Mouse (Mus musculus) neural tube, embryonic 13.5 days (tissue): Measurements from ENCODE around the gene Ctsw. TPM values are rescaled to one million over a fixed set of nuclear protein-coding genes. Genes with fewer than 3 reads are reported as not detected.

Experiments
- ATAC-seq: fragments of 200-750 bp; cut with Nextera tagmentation; 2 replicates; pipeline ENCODE4 v1.8.0; 2017; ENCODE audit warnings: low read depth, mild to moderate bottlenecking, moderate TSS enrichment, moderate library complexity
- H3K27ac ChIP-seq: fragments of 300-500 bp; sonication (generic); replicated peaks from 2 replicates; pipeline ENCODE4 v1.5.1; 2015; ENCODE audit warnings: moderate library complexity, mild to moderate bottlenecking, inconsistent platforms
- H3K27me3 ChIP-seq: fragments of 300-500 bp; sonication (generic); 2 replicates; pipeline ENCODE4 v1.6.1; 2015; ENCODE audit warnings: mild to moderate bottlenecking, inconsistent platforms
- H3K36me3 ChIP-seq: fragments of 300-500 bp; sonication (generic); 2 replicates; pipeline ENCODE4 v1.6.1; 2015; ENCODE audit warnings: mild to moderate bottlenecking, inconsistent platforms
- H3K4me1 ChIP-seq: fragments of 300-500 bp; sonication (generic); replicated peaks from 2 replicates; pipeline ENCODE4 v1.6.1; 2015; ENCODE audit warnings: inconsistent platforms
- H3K4me2 ChIP-seq: fragments of 300-500 bp; sonication (generic); 2 replicates; pipeline ENCODE4 v1.6.1; 2015; ENCODE audit warnings: inconsistent platforms, mild to moderate bottlenecking, moderate library complexity
- H3K4me3 ChIP-seq: fragments of 300-500 bp; sonication (generic); 2 replicates; pipeline ENCODE4 v1.5.1; 2015; ENCODE audit warnings: mild to moderate bottlenecking, inconsistent platforms
- H3K9ac ChIP-seq: fragments of 300-500 bp; sonication (generic); 2 replicates; pipeline ENCODE4 v1.6.1; 2015; ENCODE audit warnings: moderate library complexity, mild to moderate bottlenecking, inconsistent platforms
- H3K9me3 ChIP-seq: fragments of 300-500 bp; sonication (generic); 2 replicates; pipeline ENCODE4 v1.6.1; 2016; ENCODE audit warnings: inconsistent platforms
- whole genome bisulfite sequencing: fragments of 180-500 bp; shearing (Covaris S2); methylation state at CpG from one replicate; pipeline ENCODE4 v1.1.7; 2015; 5-methylcytosine and 5-hydroxymethylcytosine counted together
- polyA plus RNA-seq: library from polyadenylated mRNA; unstranded; fragments of >200 nt; fragmentation: Nextera tagmentation; extraction: Ambion mirVana; gene quantifications from 2 replicates; pipeline ENCODE4 v1.2.1, GENCODE M21; 2015

Ctsw gene
- polyA plus RNA-seq, 1 experiment from 2014 or later, result 3.2 TPM

DNA sequence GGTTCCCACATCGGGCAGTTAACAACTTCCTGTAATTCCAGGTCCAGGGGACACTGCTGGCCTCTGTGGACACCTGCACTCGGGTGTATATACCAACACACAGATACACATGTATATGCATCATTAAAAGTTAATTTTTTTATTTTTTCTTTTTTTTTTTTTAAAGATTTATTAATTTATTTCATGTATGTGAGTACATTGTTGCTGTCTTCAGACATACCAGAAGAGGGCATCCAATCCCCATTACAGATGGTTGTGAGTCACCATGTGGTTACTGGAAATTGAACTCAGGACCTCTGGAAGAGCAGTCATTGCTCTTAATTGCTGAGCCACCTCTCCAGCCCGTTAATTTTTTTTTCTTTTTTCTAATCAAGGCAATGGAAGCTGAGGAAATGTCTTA is 4.5 kb upstream of the Ctsw start:
- WGBS, result 82% methylated on average over 3 of the region's 3 CpGs
- Histone ChIP-seq H3K9me3 (no peaks in the 10 kb centered on the region), H3K4me3 (no peak overlapping the region), H3K4me2 (no peak overlapping the region), H3K4me1 (peaks cover 38% of the 10 kb centered on the region), H3K27ac (no peak overlapping the region), H3K9ac (no peak overlapping the region), H3K27me3 (no peaks in the 10 kb centered on the region), H3K36me3 (peaks cover 4% of the 10 kb centered on the region)
- ATAC-seq, result no peak

DNA sequence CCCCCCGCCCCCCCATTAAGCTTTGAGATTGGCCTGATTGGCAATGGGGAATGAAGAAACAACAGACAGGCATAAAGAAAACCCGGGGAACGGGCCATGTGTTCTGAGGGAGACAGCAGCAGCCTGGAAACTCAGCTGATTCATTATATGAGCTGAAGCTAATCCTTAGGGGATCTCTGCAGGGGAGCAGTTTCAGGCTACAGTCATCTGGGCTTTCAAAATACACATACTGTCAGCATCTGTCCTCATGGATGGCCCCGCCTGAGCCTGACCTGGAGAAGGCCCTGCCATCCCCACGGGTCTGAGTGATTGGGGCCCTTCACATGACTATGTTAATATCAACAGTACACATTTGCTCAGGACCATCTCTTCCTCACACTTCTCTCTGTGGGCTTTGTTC is 3.5 kb upstream of the Ctsw start:
- peak overlapping the region; percentile 30; the same call in 1 of the 2 replicates for H3K27ac ChIP-seq
- no peak for ATAC-seq
- H3K27me3 ChIP-seq, result no peaks in the 10 kb centered on the region
- H3K9me3 ChIP-seq, result no peaks in the 10 kb centered on the region
- peaks cover 14% of the 10 kb centered on the region for H3K36me3 ChIP-seq
- no peak overlapping the region for H3K9ac ChIP-seq
- H3K4me1 ChIP-seq, result peaks cover 29% of the 10 kb centered on the region
- no peak overlapping the region for H3K4me3 ChIP-seq
- H3K4me2 ChIP-seq, result no peak overlapping the region
- WGBS, result 44% methylated on average over 5 of the region's 5 CpGs

DNA sequence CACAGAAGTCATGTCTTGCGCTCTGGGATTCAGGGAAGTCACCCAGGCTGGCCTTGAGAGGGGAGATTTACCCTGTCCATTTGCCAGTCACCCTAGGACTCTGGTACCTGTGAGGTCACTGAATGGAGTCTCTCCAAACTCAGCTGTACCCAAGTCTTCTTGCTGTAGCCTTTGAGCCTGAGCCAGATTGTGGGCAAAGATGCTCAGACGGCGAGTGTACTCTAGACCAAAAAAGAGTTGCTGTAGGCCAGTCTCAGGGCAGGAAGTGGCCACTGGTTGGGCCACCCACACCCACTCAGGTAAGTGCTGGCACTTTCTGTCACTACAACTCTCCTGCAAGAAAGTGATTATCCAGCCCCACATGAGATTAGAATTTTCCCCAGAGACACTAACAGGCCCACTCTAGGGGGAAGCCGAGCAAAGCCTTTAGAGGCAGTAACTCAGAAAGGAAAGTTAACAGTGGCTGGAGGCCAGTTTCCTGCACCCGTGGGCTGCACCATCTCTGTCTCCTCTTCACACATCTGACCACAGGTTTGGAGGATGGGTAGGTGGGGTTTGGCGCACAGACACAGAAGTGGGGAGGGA is 1.3 kb downstream of the Ctsw start:
- Histone ChIP-seq H3K4me2 (no peak overlapping the region), H3K27me3 (no peaks in the 10 kb centered on the region), H3K27ac (no peak overlapping the region), H3K9me3 (no peaks in the 10 kb centered on the region), H3K4me3 (no peak overlapping the region), H3K36me3 (peaks cover 54% of the 10 kb centered on the region), H3K4me1 (peaks cover 18% of the 10 kb centered on the region), H3K9ac (no peak overlapping the region)
- ATAC-seq, result no peak
- WGBS, result 95% methylated on average over 6 of the region's 6 CpGs

DNA sequence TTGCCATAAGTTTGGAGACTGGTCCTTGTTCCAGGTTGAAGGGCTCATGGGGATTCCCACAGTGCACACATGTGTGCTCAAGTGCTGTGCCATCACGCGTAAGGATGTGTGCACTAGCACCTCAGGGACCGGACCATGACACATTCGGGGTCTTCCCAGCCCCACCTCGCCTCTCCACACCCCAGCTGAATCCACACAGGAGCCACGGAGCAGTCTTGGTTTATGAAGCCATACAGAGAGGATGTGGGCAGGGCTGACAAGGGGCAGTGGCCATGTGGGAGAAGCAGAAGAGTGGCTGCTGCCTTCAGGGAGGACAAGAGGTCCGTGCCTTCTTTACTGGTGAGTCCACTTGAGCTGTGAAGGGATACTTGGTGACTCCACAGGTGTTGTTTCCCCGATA is 3.3 kb downstream of the Ctsw start:
- H3K9me3 ChIP-seq, result no peaks in the 10 kb centered on the region
- no peak for ATAC-seq
- H3K27ac ChIP-seq, result no peak overlapping the region
- 96% methylated on average over 8 of the region's 8 CpGs for WGBS
- no peak overlapping the region for H3K9ac ChIP-seq
- peaks cover 54% of the 10 kb centered on the region for H3K36me3 ChIP-seq
- peaks cover 32% of the 10 kb centered on the region for H3K4me1 ChIP-seq
- no peaks in the 10 kb centered on the region for H3K27me3 ChIP-seq
- H3K4me2 ChIP-seq, result no peak overlapping the region
- no peak overlapping the region for H3K4me3 ChIP-seq

DNA sequence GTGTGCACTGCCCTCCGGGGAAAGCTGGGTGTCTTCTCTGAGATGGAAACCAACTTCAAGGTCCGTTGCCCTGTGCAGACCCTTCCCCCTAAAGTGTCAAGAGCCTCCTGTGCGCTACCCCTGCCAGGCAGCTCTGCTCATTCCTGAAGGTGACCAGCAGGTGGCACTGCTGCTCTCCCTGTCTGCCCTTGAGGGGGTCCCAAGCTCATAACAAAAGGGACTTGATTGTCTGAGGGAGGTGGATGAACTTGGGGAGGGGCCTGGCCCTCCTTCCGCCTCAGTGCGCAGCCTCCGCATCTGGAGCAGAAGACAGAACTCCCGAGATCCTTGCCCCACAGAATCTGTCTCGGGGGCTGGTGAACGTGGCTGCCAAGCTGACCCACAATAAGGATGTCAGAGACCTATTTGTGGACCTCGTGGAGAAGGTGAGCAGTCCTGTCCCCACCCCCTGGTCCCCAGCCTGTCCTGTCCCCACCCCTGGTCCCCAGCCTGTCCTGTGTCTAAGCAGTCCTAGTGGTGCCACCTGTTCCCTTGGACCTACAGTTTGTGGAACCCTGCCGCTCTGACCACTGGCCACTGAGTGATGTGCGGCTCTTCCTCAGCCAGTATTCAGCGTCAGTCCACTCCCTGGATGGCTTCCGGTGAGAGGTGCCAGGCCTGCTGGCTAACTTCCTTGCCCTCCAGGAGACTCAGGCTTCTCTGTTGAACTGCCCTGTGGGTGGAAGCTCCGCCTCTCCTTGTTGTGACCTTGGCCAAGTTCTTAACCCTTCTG is 4.3 kb downstream of the Ctsw start:
- H3K9ac ChIP-seq, result peak overlapping the region; percentile 68
- H3K4me1 ChIP-seq, result peaks cover 36% of the 10 kb centered on the region
- peak overlapping the region; percentile 61 for H3K4me2 ChIP-seq
- no peaks in the 10 kb centered on the region for H3K9me3 ChIP-seq
- peak overlapping the region; percentile 36 for H3K4me3 ChIP-seq
- ATAC-seq, result peak; percentile 62
- peaks cover 54% of the 10 kb centered on the region for H3K36me3 ChIP-seq
- 45% methylated on average over 15 of the region's 15 CpGs for WGBS
- peak overlapping the region; percentile 74 for H3K27ac ChIP-seq
- H3K27me3 ChIP-seq, result peaks cover 6% of the 10 kb centered on the region; the same call in 1 of the 2 replicates

DNA sequence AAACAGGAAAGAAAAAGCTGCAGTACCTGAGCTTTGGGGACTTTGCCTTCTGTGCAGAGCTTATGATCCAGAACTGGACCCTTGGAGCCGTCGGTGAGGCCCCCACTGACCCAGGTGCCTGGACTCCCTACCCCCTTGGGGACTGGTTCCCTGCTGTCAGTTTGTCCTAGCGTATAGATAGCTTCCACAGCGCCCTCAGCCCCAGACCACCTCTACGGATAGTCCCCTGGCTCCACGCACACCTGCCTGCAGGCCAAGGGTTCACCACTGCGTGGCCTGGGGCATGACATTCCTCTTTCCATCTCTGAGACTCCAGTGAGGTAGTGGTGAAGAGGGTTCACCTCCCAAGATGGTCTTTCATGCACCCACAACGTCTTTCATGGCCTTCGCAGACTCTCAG is 5.1 kb downstream of the Ctsw start:
- Histone ChIP-seq H3K4me1 (peaks cover 39% of the 10 kb centered on the region), H3K4me2 (no peak overlapping the region), H3K4me3 (no peak overlapping the region), H3K9ac (no peak overlapping the region), H3K27me3 (peaks cover 13% of the 10 kb centered on the region; the same call in 1 of the 2 replicates), H3K9me3 (no peaks in the 10 kb centered on the region), H3K27ac (no peak overlapping the region), H3K36me3 (peaks cover 54% of the 10 kb centered on the region)
- WGBS, result 91% methylated on average over 9 of the region's 9 CpGs
- ATAC-seq, result no peak

DNA sequence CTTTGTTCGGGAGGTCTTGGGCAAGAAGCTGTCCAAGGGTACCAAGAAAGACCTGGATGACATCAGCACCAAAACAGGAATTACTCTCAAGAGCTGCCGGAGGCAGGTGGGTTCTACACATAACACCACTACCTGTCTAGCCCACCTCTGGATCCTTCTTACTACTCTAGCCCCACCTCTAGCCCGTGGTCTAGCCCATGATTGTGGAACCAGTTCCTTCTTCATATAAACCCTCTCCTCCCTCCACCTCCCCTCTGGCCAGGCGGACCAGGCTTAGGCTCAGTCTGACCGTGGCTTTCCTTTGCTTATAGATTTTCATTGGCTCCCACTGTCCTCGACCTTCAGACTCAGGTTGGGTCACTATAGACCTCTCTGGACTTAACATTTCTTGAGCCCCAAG is 6.9 kb downstream of the Ctsw start:
- H3K27ac ChIP-seq, result no peak overlapping the region
- peak overlapping the region; percentile 78 for H3K9ac ChIP-seq
- ATAC-seq, result no peak
- H3K4me3 ChIP-seq, result peak overlapping the region; percentile 80
- 87% methylated on average over 6 of the region's 6 CpGs for WGBS
- H3K9me3 ChIP-seq, result no peaks in the 10 kb centered on the region
- H3K4me1 ChIP-seq, result peaks cover 49% of the 10 kb centered on the region
- peak overlapping the region; percentile 99 for H3K4me2 ChIP-seq
- peaks cover 13% of the 10 kb centered on the region; the same call in 1 of the 2 replicates for H3K27me3 ChIP-seq
- H3K36me3 ChIP-seq, result peaks cover 36% of the 10 kb centered on the region

DNA sequence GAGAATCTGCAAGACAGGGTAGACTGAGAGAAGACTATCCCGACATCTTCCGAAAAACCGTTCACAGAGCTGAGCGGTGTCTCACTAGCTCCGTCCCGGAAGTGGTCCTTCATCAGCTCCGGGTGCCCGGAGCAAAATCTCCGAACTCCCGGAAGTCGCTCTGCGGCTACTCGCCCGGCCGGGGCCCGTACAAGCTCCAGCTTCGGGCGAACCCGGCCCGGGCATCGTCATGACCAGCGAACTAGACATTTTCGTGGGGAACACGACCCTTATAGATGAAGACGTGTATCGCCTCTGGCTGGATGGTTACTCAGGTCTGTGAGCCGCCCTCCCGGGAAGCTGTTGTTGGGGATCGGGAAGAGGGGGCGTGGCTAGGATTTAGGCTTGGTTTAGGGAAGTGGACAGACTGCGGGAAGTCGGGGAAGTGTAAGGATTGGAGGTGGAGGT is 7.8 kb downstream of the Ctsw start, which contains the start of gene Fibp:
TSS of gene Fibp (plus strand) at position 151 of the 447 bp plus-strand sequence.
- peak within 1 kb of the TSS; percentile 70 for H3K27ac ChIP-seq
- H3K4me1 ChIP-seq, result peaks cover 59% of the 10 kb centered on the region
- no peaks in the 10 kb centered on the region for H3K9me3 ChIP-seq
- peak within 1 kb of the TSS; percentile 80 for H3K4me3 ChIP-seq
- peak; percentile 47 for ATAC-seq
- H3K4me2 ChIP-seq, result peak within 1 kb of the TSS; percentile 99
- peaks cover 27% of the 10 kb centered on the region for H3K36me3 ChIP-seq
- WGBS, result under 1% methylated on average over 32 of the region's 32 CpGs
- H3K9ac ChIP-seq, result peak within 1 kb of the TSS; percentile 78
- H3K27me3 ChIP-seq, result peaks cover 13% of the 10 kb centered on the region; the same call in 1 of the 2 replicates

DNA sequence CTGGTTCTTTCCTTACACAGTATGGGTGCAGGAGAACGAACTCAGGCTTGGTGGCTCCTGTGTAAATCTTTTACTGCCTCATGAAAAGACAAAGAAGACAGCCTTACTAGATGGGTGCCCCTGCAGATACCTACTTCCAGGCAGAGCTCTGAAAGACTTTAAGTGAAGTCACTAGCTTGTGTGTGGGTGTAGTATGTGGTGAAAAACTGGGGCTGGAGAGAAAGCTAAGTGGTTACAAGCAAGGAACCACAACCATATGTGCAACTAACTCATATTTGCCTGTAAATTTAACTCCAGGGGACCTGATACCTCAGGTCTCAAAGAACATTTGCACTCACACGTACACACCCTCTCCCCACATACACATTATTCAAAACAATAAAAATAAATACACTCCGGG is 8.4 kb downstream of the Ctsw start:
- 21% methylated on average over 3 of the region's 3 CpGs for WGBS
- H3K27ac ChIP-seq, result peak overlapping the region; percentile 70
- peaks cover 21% of the 10 kb centered on the region for H3K36me3 ChIP-seq
- no peaks in the 10 kb centered on the region for H3K9me3 ChIP-seq
- peaks cover 13% of the 10 kb centered on the region; the same call in 1 of the 2 replicates for H3K27me3 ChIP-seq
- peak overlapping the region; percentile 99 for H3K4me2 ChIP-seq
- no peak for ATAC-seq
- H3K9ac ChIP-seq, result peak overlapping the region; percentile 78
- peaks cover 60% of the 10 kb centered on the region for H3K4me1 ChIP-seq
- peak overlapping the region; percentile 80 for H3K4me3 ChIP-seq

DNA sequence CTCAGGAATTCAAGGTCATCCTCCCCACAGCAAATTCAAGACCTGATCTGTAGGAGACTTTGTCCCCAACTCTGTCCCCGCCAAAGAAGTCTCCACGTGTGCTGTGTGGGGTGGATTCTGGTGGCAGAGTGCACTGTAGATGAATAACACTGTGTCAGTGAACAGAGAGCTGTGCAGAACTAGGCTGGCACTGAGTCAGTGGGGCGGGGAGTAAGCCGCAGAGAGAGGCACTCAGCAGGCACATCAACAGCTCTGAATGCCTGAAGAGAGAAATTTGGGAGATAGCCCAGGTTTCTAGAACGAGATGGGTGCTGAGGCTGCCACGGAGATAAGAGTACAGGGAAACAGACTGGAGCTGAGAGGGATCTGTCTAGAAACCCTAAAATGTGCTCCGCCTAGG is 9.3 kb downstream of the Ctsw start:
- no peaks in the 10 kb centered on the region for H3K9me3 ChIP-seq
- 76% methylated on average over 7 of the region's 7 CpGs for WGBS
- no peak overlapping the region for H3K4me2 ChIP-seq
- H3K27me3 ChIP-seq, result peaks cover 13% of the 10 kb centered on the region; the same call in 1 of the 2 replicates
- H3K9ac ChIP-seq, result no peak overlapping the region
- peaks cover 60% of the 10 kb centered on the region for H3K4me1 ChIP-seq
- no peak for ATAC-seq
- no peak overlapping the region for H3K27ac ChIP-seq
- H3K36me3 ChIP-seq, result peaks cover 23% of the 10 kb centered on the region
- H3K4me3 ChIP-seq, result no peak overlapping the region

DNA sequence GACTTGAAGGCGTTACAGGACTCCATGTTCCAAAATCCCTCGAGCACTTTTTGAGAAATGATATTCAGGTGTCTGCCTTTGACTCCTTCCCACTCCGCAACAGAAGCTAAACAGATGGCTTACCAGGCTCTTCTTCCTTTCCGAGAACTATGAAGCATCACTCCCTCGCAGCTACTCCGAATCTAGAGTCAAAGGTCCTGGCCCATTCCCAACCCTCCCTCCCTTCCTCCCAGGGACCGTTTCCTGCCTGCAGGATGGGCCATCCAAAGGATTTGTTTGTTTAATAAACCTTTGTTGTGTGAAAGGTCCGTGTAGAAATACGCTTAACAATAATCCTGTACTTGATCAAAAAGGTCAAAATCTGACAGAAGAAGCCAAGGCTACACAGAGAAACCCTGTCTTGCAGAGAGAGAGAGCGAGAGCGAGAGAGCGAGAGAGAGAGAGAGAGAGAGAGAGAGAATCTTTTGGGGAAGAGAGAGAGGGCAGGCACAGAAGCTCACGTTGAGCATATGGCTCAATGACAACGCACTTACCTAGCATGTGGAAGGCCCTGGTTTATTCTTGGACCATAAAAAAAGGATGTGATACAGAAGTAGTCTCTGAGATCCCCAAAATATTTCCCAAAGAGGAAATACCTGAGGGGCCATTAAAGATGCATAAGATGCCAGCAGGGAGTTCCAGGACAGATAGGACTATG is 10.4 kb downstream of the Ctsw start, which contains the start of gene Ccdc85b:
TSS of gene Ccdc85b (minus strand) at position 149 of the 697 bp plus-strand sequence.
- Histone ChIP-seq H3K27ac (peak within 1 kb of the TSS; percentile 97), H3K9me3 (no peaks in the 10 kb centered on the region), H3K9ac (peak within 1 kb of the TSS; percentile 92), H3K36me3 (peaks cover 18% of the 10 kb centered on the region), H3K27me3 (peaks cover 13% of the 10 kb centered on the region; the same call in 1 of the 2 replicates), H3K4me1 (peaks cover 59% of the 10 kb centered on the region), H3K4me2 (peak within 1 kb of the TSS; percentile 98), H3K4me3 (peak within 1 kb of the TSS; percentile 76)
- 21% methylated on average over 14 of the region's 14 CpGs for WGBS
- no peak; the same call in 1 of the 2 replicates for ATAC-seq
